Mouse (Mus musculus) CH12.LX (cell line): ENCODE measurements around the gene Cym.

ENCODE experiments used
- MAFK ChIP-seq: IDR thresholded peaks from 2 replicates; pipeline ENCODE4 v1.6.1; 2011; ENCODE audit warnings: low read length, improper control_type of control experiment; ENCODE audit not compliant: insufficient replicate concordance
- PAX5 ChIP-seq: IDR thresholded peaks from 2 replicates; pipeline ENCODE4 v1.6.1; 2012; ENCODE audit warnings: low read length, inconsistent platforms, mixed read lengths

- TF ChIP-seq PAX5 (no peak), MAFK (no peak)
Observed at GRCm38 (mm10) chr3:107201310-107202180, 20.0 kb downstream of the Cym start.
